Mouse (Mus musculus) cerebellum, adult 9-11 months (tissue): ENCODE measurements around the gene Fam69b.

Experiments used
- DNase-seq: peaks from one replicate; pipeline ENCODE4 v3.0.0; 2022

Gene Fam69b

GRCm38 (mm10) chr2:26599965-26600364, 28.3 kb upstream of the Fam69b start:
- no peak for DNase-seq

GRCm38 (mm10) chr2:26600664-26601063, 27.6 kb upstream of the Fam69b start:
- DNase-seq, result no peak

- no peak for DNase-seq
Measured at GRCm38 (mm10) chr2:26601595-26601994, 26.7 kb upstream of the Fam69b start.

GRCm38 (mm10) chr2:26602631-26603030, 25.6 kb upstream of the Fam69b start:
- DNase-seq, result no peak

- no peak for DNase-seq
Measured at GRCm38 (mm10) chr2:26603159-26603558, 25.1 kb upstream of the Fam69b start.

- DNase-seq, result no peak
Measured at GRCm38 (mm10) chr2:26603720-26604671, 24.3 kb upstream of the Fam69b start, which contains the start of gene Agpat2. TSS of gene Agpat2 (minus strand) at chr2:26604417.

- DNase-seq, result no peak
Measured at GRCm38 (mm10) chr2:26605331-26605730, 22.9 kb upstream of the Fam69b start.

- no peak for DNase-seq
Measured at GRCm38 (mm10) chr2:26606579-26606978, 21.7 kb upstream of the Fam69b start.

- DNase-seq, result no peak
Measured at GRCm38 (mm10) chr2:26607056-26607910, 21.0 kb upstream of the Fam69b start.

GRCm38 (mm10) chr2:26608781-26609180, 19.5 kb upstream of the Fam69b start:
- no peak for DNase-seq

- DNase-seq, result no peak
Measured at GRCm38 (mm10) chr2:26609261-26609661, 19.0 kb upstream of the Fam69b start.

- DNase-seq, result no peak
Measured at GRCm38 (mm10) chr2:26610526-26610925, 17.7 kb upstream of the Fam69b start.

GRCm38 (mm10) chr2:26611054-26611453, 17.2 kb upstream of the Fam69b start:
- DNase-seq, result no peak

- DNase-seq, result no peak
Measured at GRCm38 (mm10) chr2:26611896-26612295, 16.4 kb upstream of the Fam69b start.

GRCm38 (mm10) chr2:26614903-26615302, 13.4 kb upstream of the Fam69b start:
- no peak for DNase-seq

- no peak for DNase-seq
Measured at GRCm38 (mm10) chr2:26615459-26616124, 12.7 kb upstream of the Fam69b start.

GRCm38 (mm10) chr2:26617331-26617730, 10.9 kb upstream of the Fam69b start:
- DNase-seq, result no peak

- DNase-seq, result no peak
Measured at GRCm38 (mm10) chr2:26617928-26618327, 10.3 kb upstream of the Fam69b start.

- DNase-seq, result no peak
Measured at GRCm38 (mm10) chr2:26621246-26621645, 7.0 kb upstream of the Fam69b start.

- DNase-seq, result no peak
Measured at GRCm38 (mm10) chr2:26622984-26623383, 5.3 kb upstream of the Fam69b start.

GRCm38 (mm10) chr2:26625419-26625818, 2.8 kb upstream of the Fam69b start:
- DNase-seq, result no peak

GRCm38 (mm10) chr2:26626081-26626480, 2.2 kb upstream of the Fam69b start:
- no peak for DNase-seq
